Mouse (Mus musculus): ENCODE measurements around the gene Gcc2. TPM values are rescaled to one million over a fixed set of nuclear protein-coding genes. Genes with fewer than 3 reads are reported as not detected.
A peak's percentile ranks its signal among the peaks of the same experiment; 100 is the strongest.
"Not testable (repeated sequence)": the region's sequence is repeated elsewhere in the genome, so short reads cannot be mapped to it uniquely, and the experiment has no call there.

The Gcc2 gene
- total and polyA plus RNA-seq, 3 experiments = 15.4 to 19.6 (median 19.5) TPM

DNA sequence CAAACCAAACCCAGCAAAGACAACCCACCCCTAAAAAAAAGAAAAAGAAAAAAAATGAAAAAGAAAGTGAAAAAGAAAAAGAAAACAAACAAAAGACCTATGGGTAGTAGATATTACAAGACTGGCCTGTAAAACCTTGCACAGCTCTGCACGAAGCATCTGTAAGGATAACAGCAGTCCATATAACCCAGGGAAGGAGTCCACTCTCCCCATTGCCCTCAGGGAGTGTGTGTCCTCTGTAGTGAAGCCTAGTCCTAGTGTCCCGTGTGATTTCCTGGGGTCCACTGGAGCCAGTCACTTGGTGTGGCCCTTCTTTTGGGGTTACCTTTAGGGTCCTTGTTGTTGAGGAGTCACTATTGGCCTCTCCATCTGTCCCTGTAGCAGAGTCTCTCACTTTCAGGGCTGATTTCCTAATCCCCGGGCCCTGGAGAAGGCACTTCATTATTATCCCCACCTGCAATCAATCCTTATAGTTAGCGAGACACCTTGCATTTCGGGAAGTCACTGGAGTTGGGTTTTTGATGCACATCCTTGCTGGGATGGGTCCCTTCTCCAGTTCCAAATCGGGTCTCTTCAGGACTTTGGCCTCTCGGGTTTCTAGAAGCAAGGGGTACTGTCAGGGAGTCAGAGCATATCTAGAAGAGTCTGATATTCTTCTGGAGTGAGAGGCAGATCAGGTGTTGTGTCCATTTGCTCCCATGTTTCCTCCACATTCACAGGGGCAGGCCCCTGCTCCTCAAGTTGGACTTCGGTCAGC, 16.1 kb upstream of the Gcc2 start:
- H3K9ac ChIP-seq (ENCODE audit: insufficient read depth, low read depth); H3K27ac ChIP-seq (ENCODE audit: insufficient read depth, low read depth); H3K4me3 ChIP-seq (replicated peaks in 1 of 3; ENCODE audit: low read depth in 2 of 3, low read length in 2 of 3, poor library complexity in 1 of 3); in situ Hi-C loops (cut with MboI; ENCODE audit: low pct_ligation_motif_present, low pct_unique_long_range_greater_than_20kb, low sequenced_read_pairs); H3K9me3 ChIP-seq (replicated peaks; ENCODE audit: low read length); DNase-seq (ENCODE audit: extremely low read depth); H3K79me2 ChIP-seq (replicated peaks; ENCODE audit: control insufficient read depth, extremely low read depth, insufficient read depth, poor library complexity, severe bottlenecking); dilution Hi-C loops (cut with MboI; ENCODE audit: extremely low pct_ligation_motif_present, extremely low pct_unique_long_range_greater_than_20kb, low sequenced_read_pairs); H3K4me2 ChIP-seq (ENCODE audit: insufficient read depth, low read depth, poor library complexity, severe bottlenecking); H3K4me1 ChIP-seq (ENCODE audit: control insufficient read depth in 1 of 2, insufficient read depth in 2 of 2); H3K36me3 ChIP-seq (replicated peaks in 1 of 2; ENCODE audit: control insufficient read depth in 1 of 2, insufficient read depth in 1 of 2, low read length in 1 of 2): not testable (repeated sequence)
- peaks cover 47% of the 10 kb centered on the region for H3K27me3 ChIP-seq (replicated peaks)

DNA sequence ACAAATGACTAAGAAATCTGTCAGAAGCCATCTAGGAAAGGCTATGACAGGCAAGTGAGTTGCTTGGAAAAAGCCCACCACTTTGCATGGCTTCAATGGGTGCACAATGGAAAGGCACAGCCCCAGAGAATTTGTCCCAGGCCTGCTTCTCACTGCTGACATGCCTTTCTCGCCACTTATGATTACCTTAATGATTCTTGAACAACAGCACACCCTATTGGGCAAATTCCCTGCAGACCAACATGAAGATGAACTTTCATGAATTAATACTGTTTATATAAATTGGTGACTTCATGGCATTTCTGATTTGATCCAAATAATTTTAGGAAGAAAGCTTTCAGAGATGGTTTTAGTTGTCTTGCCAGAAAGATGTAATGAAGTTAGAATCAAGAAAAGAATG, 5.8 kb upstream of the Gcc2 start:
- in situ Hi-C loops (cut with MboI; ENCODE audit: low pct_ligation_motif_present, low pct_unique_long_range_greater_than_20kb, low sequenced_read_pairs) = no loop called here
- dilution Hi-C loops (cut with MboI; ENCODE audit: extremely low pct_ligation_motif_present, extremely low pct_unique_long_range_greater_than_20kb, low sequenced_read_pairs) = no loop called here

DNA sequence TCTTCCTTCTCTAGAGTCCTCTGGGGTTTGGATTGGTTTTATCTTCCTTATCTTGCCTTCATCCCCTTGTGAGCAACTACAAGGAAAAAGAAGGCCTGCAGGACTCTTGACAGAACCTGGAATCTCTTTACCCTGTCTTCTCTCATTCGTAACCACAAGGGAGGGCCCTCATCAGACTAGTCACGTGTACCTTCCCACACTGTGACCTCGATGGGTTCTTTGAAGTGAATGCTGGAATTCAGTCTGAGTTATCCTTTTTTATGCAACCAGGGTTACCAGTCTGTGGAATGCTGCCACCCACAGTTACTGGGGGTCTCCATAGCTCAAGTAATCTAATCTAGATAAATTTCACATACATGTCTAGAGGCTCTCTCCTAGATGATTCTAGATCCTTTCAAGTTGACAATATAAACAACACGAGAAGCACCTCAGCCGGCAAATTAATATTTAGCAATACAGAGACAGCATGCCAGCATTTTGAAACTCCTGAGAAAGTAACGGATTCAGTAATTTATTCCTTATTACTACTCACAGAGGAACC, 592 bp upstream of the Gcc2 start:
- TF ChIP-seq KAT2A (IDR thresholded peaks at IDR 0.05; ENCODE audit: insufficient replicate concordance, low read length) = no peak
- peak; percentile 81 for TF ChIP-seq MAX (IDR thresholded peaks at IDR 0.05; ENCODE audit: low read length)
- TF ChIP-seq CTCF (conservative IDR thresholded peaks at IDR 0.05 in 1 of 2, IDR thresholded peaks at IDR 0.05 in 1 of 2; ENCODE audit: low read depth in 2 of 2, low read length in 2 of 2) = no peak
- TF ChIP-seq USF2 (conservative IDR thresholded peaks at IDR 0.05; ENCODE audit: low read depth, low read length) = peak; percentile 39
- TF ChIP-seq USF1 (IDR thresholded peaks at IDR 0.05; ENCODE audit: low read depth, low read length) = peak; percentile 32; the same call in 1 of the 2 replicates
- TF ChIP-seq TBP (conservative IDR thresholded peaks at IDR 0.05; ENCODE audit: low read depth, low read length) = no peak
- TF ChIP-seq BHLHE40 (IDR thresholded peaks at IDR 0.05; ENCODE audit: low read depth, low read length) = peak; percentile 84
- Histone ChIP-seq H3K9me3 (replicated peaks; ENCODE audit: low read length) (no peaks in the 10 kb centered on the region), H3K4me2 (ENCODE audit: insufficient read depth, low read depth, poor library complexity, severe bottlenecking) (peak overlapping the region; percentile 95), H3K36me3 (replicated peaks in 1 of 2; ENCODE audit: control insufficient read depth in 1 of 2, insufficient read depth in 1 of 2, low read length in 1 of 2) (peaks cover 9 to 16% of the 10 kb centered on the region in 2 experiments), H3K9ac (ENCODE audit: insufficient read depth, low read depth) (peak overlapping the region; percentile 72), H3K27me3 (replicated peaks) (no peaks in the 10 kb centered on the region), H3K4me1 (ENCODE audit: control insufficient read depth in 1 of 2, insufficient read depth in 2 of 2) (peaks cover 0 to 18% of the 10 kb centered on the region in 2 experiments; a peak in 2 of 4 replicates), H3K27ac (ENCODE audit: insufficient read depth, low read depth) (no peak overlapping the region), H3K4me3 (replicated peaks in 1 of 3; ENCODE audit: low read depth in 2 of 3, low read length in 2 of 3, poor library complexity in 1 of 3) (peak overlapping the region; percentile 90 to 91 (median 91)), H3K79me2 (replicated peaks; ENCODE audit: control insufficient read depth, extremely low read depth, insufficient read depth, poor library complexity, severe bottlenecking) (peaks cover 5% of the 10 kb centered on the region; the same call in 1 of the 2 replicates)
- in situ Hi-C loops (cut with MboI; ENCODE audit: low pct_ligation_motif_present, low pct_unique_long_range_greater_than_20kb, low sequenced_read_pairs) (no loop called here), dilution Hi-C loops (cut with MboI; ENCODE audit: extremely low pct_ligation_motif_present, extremely low pct_unique_long_range_greater_than_20kb, low sequenced_read_pairs) (no loop called here)
- DNase-seq (ENCODE audit: extremely low read depth) = peak; percentile 28

More for the DNA sequence above, 5.8 kb upstream of the Gcc2 start:
- H3K79me2 ChIP-seq (replicated peaks; ENCODE audit: control insufficient read depth, extremely low read depth, insufficient read depth, poor library complexity, severe bottlenecking) = no peaks in the 10 kb centered on the region
- H3K9me3 ChIP-seq (replicated peaks; ENCODE audit: low read length) = no peaks in the 10 kb centered on the region
- no peaks in the 10 kb centered on the region for H3K27me3 ChIP-seq (replicated peaks)
- no peak overlapping the region for H3K9ac ChIP-seq (ENCODE audit: insufficient read depth, low read depth)
- no peak overlapping the region for H3K4me2 ChIP-seq (ENCODE audit: insufficient read depth, low read depth, poor library complexity, severe bottlenecking)
- H3K36me3 ChIP-seq (replicated peaks in 1 of 2; ENCODE audit: control insufficient read depth in 1 of 2, insufficient read depth in 1 of 2, low read length in 1 of 2) = peaks cover 0 to 2% of the 10 kb centered on the region in 2 experiments
- no peak for DNase-seq (ENCODE audit: extremely low read depth)
- TF ChIP-seq GABPA (IDR thresholded peaks at IDR 0.05; ENCODE audit: insufficient replicate concordance, low read depth, low read length) (no peak), ZMIZ1 (IDR thresholded peaks at IDR 0.05; ENCODE audit: low read depth, low read length) (no peak), MEF2A (IDR thresholded peaks at IDR 0.05; ENCODE audit: borderline replicate concordance, low read depth, low read length) (no peak), ZKSCAN1 (IDR thresholded peaks at IDR 0.05; ENCODE audit: borderline replicate concordance, low read depth, low read length) (no peak), SIN3A (IDR thresholded peaks at IDR 0.05; ENCODE audit: low read length) (no peak), CTCF (conservative IDR thresholded peaks at IDR 0.05 in 1 of 2, IDR thresholded peaks at IDR 0.05 in 1 of 2; ENCODE audit: low read depth in 2 of 2, low read length in 2 of 2) (peak in 1 of 2 experiments; percentile 50; a peak in 2 of 4 replicates), UBTF (IDR thresholded peaks at IDR 0.05; ENCODE audit: low read depth, low read length) (no peak), RAD21 (IDR thresholded peaks at IDR 0.05; ENCODE audit: low read depth, low read length) (peak; percentile 55), SMC3 (IDR thresholded peaks at IDR 0.05; ENCODE audit: low read depth, low read length) (peak; percentile 22; the same call in 1 of the 2 replicates), ZNF384 (IDR thresholded peaks at IDR 0.05; ENCODE audit: low read depth, low read length) (no peak), JUN (IDR thresholded peaks at IDR 0.05; ENCODE audit: insufficient read depth, low read depth, low read length) (no peak)
- H3K4me3 ChIP-seq (replicated peaks in 1 of 3; ENCODE audit: low read depth in 2 of 3, low read length in 2 of 3, poor library complexity in 1 of 3) = no peak overlapping the region
- H3K4me1 ChIP-seq (ENCODE audit: control insufficient read depth in 1 of 2, insufficient read depth in 2 of 2) = peaks cover 0 to 7% of the 10 kb centered on the region in 2 experiments; a peak in 2 of 4 replicates
- no peak overlapping the region for H3K27ac ChIP-seq (ENCODE audit: insufficient read depth, low read depth)
